19 mouse cellular contexts compared by ENCODE assay signal in genomic region chr15:97723536-97724345, GRCm38 (mm10). TPM values are rescaled to one million over a fixed set of nuclear protein-coding genes. Genes with fewer than 3 reads are reported as not detected.
DNase-seq lines count a peak whose midpoint lies in the region; ATAC-seq and TF ChIP-seq lines count a peak whose summit lies in the region.
"Had no signal": no experiment of that assay in that cellular context is flagged by ENCODE, and none has a peak within 500 bp of the region (broad histone marks: within the 10 kb centered on the region; RNA-seq: fewer than 3 reads in every experiment).

No protein-coding gene starts in this region.

- DNase-seq in heart, postnatal 14 days, result no peak
- peak; percentile 1 for DNase-seq in midbrain, embryonic 11.5 days (ENCODE audit: low spot score, missing footprints)
- DNase-seq in midbrain, embryonic 14.5 days, result no peak
- peak; percentile 60 to 70 for DNase-seq in cerebellum, adult 2 months
- DNase-seq in fibroblast of lung, adult 2 months (ENCODE audit: low read depth), result peak; percentile 41
- no peak for DNase-seq in gastrocnemius, postnatal 4 days (ENCODE audit: low spot score in 2 of 2)
- no peak for DNase-seq in heart, adult 18-20 months
- DNase-seq: adrenal gland, adult 8-10 months; gastrocnemius, postnatal 14 days; kidney, adult 18-20 months; kidney, postnatal 14 days; liver, embryonic 13.5 days had no signal

- intact Hi-C loops in heart, postnatal 14 days (cut with DNase I), result no loop called here

- TF ChIP-seq CTCF in cerebellum, adult 2 months (IDR thresholded peaks at IDR 0.05; ENCODE audit: borderline replicate concordance, insufficient read depth, low read depth, low read length), result 0 out of 2 replicates have a peak, but pooled peaks have one; percentile 0

- peaks cover 8% of the 10 kb centered on the region; the same call in 1 of the 2 replicates for H3K4me1 ChIP-seq in heart, embryonic 11.5 days (ENCODE audit: control insufficient read depth, insufficient read depth, low read length)
- no peaks in the 10 kb centered on the region for H3K4me1 ChIP-seq in midbrain, embryonic 11.5 days (ENCODE audit: control insufficient read depth, insufficient read depth, low read length)
- H3K4me1 ChIP-seq in midbrain, embryonic 14.5 days (ENCODE audit: control insufficient read depth, insufficient read depth, low read length), result no peaks in the 10 kb centered on the region
- H3K4me1 ChIP-seq in cerebellum, adult 2 months (ENCODE audit: control insufficient read depth, insufficient read depth, low read length), result peaks cover 19% of the 10 kb centered on the region
- H3K4me1 ChIP-seq: liver, embryonic 13.5 days; midbrain, embryonic 15.5 days had no signal

- H3K27me3 ChIP-seq in heart, embryonic 11.5 days (ENCODE audit: control insufficient read depth, insufficient read depth, low read length), result no peaks in the 10 kb centered on the region
- H3K27me3 ChIP-seq in midbrain, embryonic 11.5 days (ENCODE audit: control insufficient read depth, insufficient read depth, low read length), result no peaks in the 10 kb centered on the region
- no peaks in the 10 kb centered on the region for H3K27me3 ChIP-seq in midbrain, embryonic 14.5 days (ENCODE audit: control insufficient read depth, insufficient read depth, low read length)
- H3K27me3 ChIP-seq in cerebellum, adult 2 months (ENCODE audit: control insufficient read depth, insufficient read depth, low read length), result no peaks in the 10 kb centered on the region
- H3K27me3 ChIP-seq: limb, embryonic 12.5 days; lung, embryonic 15.5 days; midbrain, embryonic 15.5 days had no signal

- no peak overlapping the region for H3K4me3 ChIP-seq in heart, embryonic 11.5 days (ENCODE audit: low read depth, low read length)
- H3K4me3 ChIP-seq in midbrain, embryonic 11.5 days (ENCODE audit: low read depth, low read length), result no peak overlapping the region
- no peak overlapping the region for H3K4me3 ChIP-seq in midbrain, embryonic 14.5 days (replicated peaks; ENCODE audit: low read depth, low read length)
- H3K4me3 ChIP-seq in cerebellum, adult 2 months (replicated peaks; ENCODE audit: insufficient read depth, low read depth, low read length), result peak overlapping the region; percentile 23
- H3K4me3 ChIP-seq: erythroblast, embryonic 14.5 days; heart, embryonic 10.5 days; limb, embryonic 12.5 days; liver, embryonic 13.5 days; lung, embryonic 15.5 days; midbrain, embryonic 15.5 days had no signal

- no peak for TF ChIP-seq POLR2A in cerebellum, adult 2 months (IDR thresholded peaks at IDR 0.05; ENCODE audit: borderline replicate concordance, insufficient read depth, low read length)

- no peak for ATAC-seq in heart, embryonic 11.5 days (replicated peaks; ENCODE audit: insufficient number of reproducible peaks, low FRiP score, low TSS enrichment)
- no peak for ATAC-seq in midbrain, embryonic 11.5 days (ENCODE audit: low FRiP score)
- ATAC-seq in midbrain, embryonic 14.5 days (ENCODE audit: low FRiP score, low TSS enrichment), result no peak
- ATAC-seq: midbrain, embryonic 15.5 days had no signal

- 0 out of 2 replicates have a peak overlapping the region, but pooled peaks have one; percentile 34 for H3K9ac ChIP-seq in heart, embryonic 11.5 days (ENCODE audit: low read depth, low read length)
- no peak overlapping the region for H3K9ac ChIP-seq in midbrain, embryonic 11.5 days (ENCODE audit: low read length)
- no peak overlapping the region for H3K9ac ChIP-seq in midbrain, embryonic 14.5 days (replicated peaks; ENCODE audit: low read length)
- H3K9ac ChIP-seq: limb, embryonic 12.5 days; liver, embryonic 13.5 days; lung, embryonic 15.5 days; midbrain, embryonic 15.5 days had no signal

- 83% methylated on average over 6 of the region's 6 CpGs for WGBS in heart, embryonic 11.5 days (ENCODE audit: insufficient replicate concordance)
- WGBS in midbrain, embryonic 11.5 days, result 91% methylated on average over 6 of the region's 6 CpGs
- 84% methylated on average over 6 of the region's 6 CpGs for WGBS in midbrain, embryonic 14.5 days
- 5% methylated on average over 6 of the region's 6 CpGs for WGBS in cerebellum, adult 2 months

- no peaks in the 10 kb centered on the region for H3K9me3 ChIP-seq in heart, embryonic 11.5 days (replicated peaks; ENCODE audit: control insufficient read depth, low read length)
- no peaks in the 10 kb centered on the region for H3K9me3 ChIP-seq in midbrain, embryonic 11.5 days (ENCODE audit: control insufficient read depth, low read length)
- H3K9me3 ChIP-seq in midbrain, embryonic 14.5 days (ENCODE audit: control insufficient read depth, low read length), result no peaks in the 10 kb centered on the region
- H3K9me3 ChIP-seq: heart, embryonic 10.5 days; limb, embryonic 12.5 days; liver, embryonic 13.5 days; lung, embryonic 15.5 days; midbrain, embryonic 15.5 days had no signal

- no peaks in the 10 kb centered on the region for H3K36me3 ChIP-seq in heart, embryonic 11.5 days (ENCODE audit: control insufficient read depth, insufficient read depth, low read length)
- H3K36me3 ChIP-seq in midbrain, embryonic 11.5 days (ENCODE audit: control insufficient read depth, insufficient read depth, low read length), result no peaks in the 10 kb centered on the region
- no peaks in the 10 kb centered on the region for H3K36me3 ChIP-seq in midbrain, embryonic 14.5 days (ENCODE audit: control insufficient read depth, insufficient read depth, low read length)
- H3K36me3 ChIP-seq: heart, embryonic 10.5 days; limb, embryonic 12.5 days; liver, embryonic 13.5 days; lung, embryonic 15.5 days; midbrain, embryonic 15.5 days had no signal

- H3K4me2 ChIP-seq in heart, embryonic 11.5 days, result no peak overlapping the region
- H3K4me2 ChIP-seq in midbrain, embryonic 11.5 days, result no peak overlapping the region
- H3K4me2 ChIP-seq in midbrain, embryonic 14.5 days (ENCODE audit: low read length), result no peak overlapping the region
- H3K4me2 ChIP-seq: limb, embryonic 12.5 days; liver, embryonic 13.5 days; lung, embryonic 15.5 days; midbrain, embryonic 15.5 days had no signal

- H3K27ac ChIP-seq in heart, embryonic 11.5 days (ENCODE audit: low read depth, low read length), result no peak overlapping the region
- H3K27ac ChIP-seq in midbrain, embryonic 11.5 days (ENCODE audit: low read depth, low read length), result no peak overlapping the region
- no peak overlapping the region for H3K27ac ChIP-seq in midbrain, embryonic 14.5 days (replicated peaks; ENCODE audit: low read depth, low read length)
- no peak overlapping the region for H3K27ac ChIP-seq in cerebellum, adult 2 months (ENCODE audit: insufficient read depth, low read length)
- H3K27ac ChIP-seq: heart, embryonic 10.5 days; limb, embryonic 12.5 days; liver, embryonic 13.5 days; lung, embryonic 15.5 days; midbrain, embryonic 15.5 days had no signal

RNA-seq across cellular contexts. Expression of gene Endou, which starts 7.4 kb away (rescaled TPM):
- polyA plus RNA-seq in heart, embryonic 11.5 days (2014; fragmentation: Nextera tagmentation; extraction: Ambion mirVana), result 0.20 TPM in 1 of 2 replicates, not detected in the other
- total RNA-seq in heart, postnatal 14 days (2021), result 1 to 10 TPM; 1.8 to 4.9 TPM
- 0.18 and 0.32 TPM in 2 replicates for polyA plus RNA-seq in midbrain, embryonic 11.5 days (2014; fragmentation: Nextera tagmentation; extraction: Ambion mirVana)
- 0.14 TPM in 1 of 2 replicates, not detected in the other for polyA plus RNA-seq in midbrain, embryonic 14.5 days (2014; fragmentation: Nextera tagmentation; extraction: Ambion mirVana)
- 1.7 and 1.8 TPM in 2 replicates for polyA plus RNA-seq in cerebellum, adult 2 months (2012; rRNA removed)
- under 1 TPM; 0.74 to 0.86 TPM for total RNA-seq in gastrocnemius, postnatal 4 days (2021)
- 1 to 10 TPM; 1.3 to 1.8 TPM for total RNA-seq in heart, adult 18-20 months (2021)
- polyA plus RNA-seq: embryonic facial prominence, embryonic 11.5 days; erythroblast, embryonic 14.5 days; liver, embryonic 13.5 days had no signal

RNA-seq across cellular contexts. Expression of gene Rpap3, which starts 18.1 kb away (rescaled TPM):
- 30.4 and 30.5 TPM in 2 replicates for polyA plus RNA-seq in heart, embryonic 11.5 days (2014; fragmentation: Nextera tagmentation; extraction: Ambion mirVana)
- total RNA-seq in heart, postnatal 14 days (2021), result 10 to 100 TPM; 11.5 to 12.4 TPM
- polyA plus RNA-seq in midbrain, embryonic 11.5 days (2014; fragmentation: Nextera tagmentation; extraction: Ambion mirVana), result 56.4 and 57.4 TPM in 2 replicates
- 45.5 and 50.3 TPM in 2 replicates for polyA plus RNA-seq in midbrain, embryonic 14.5 days (2014; fragmentation: Nextera tagmentation; extraction: Ambion mirVana)
- polyA plus RNA-seq in cerebellum, adult 2 months (2012; rRNA removed), result 25.3 and 26.0 TPM in 2 replicates
- total RNA-seq in gastrocnemius, postnatal 4 days (2021), result 10 to 100 TPM; 15.2 to 15.7 TPM
- 10 to 100 TPM; 14.5 to 15.7 TPM for total RNA-seq in heart, adult 18-20 months (2021)

RNA-seq across cellular contexts. Expression of gene Rapgef3, which starts 44.0 kb away (rescaled TPM):
- polyA plus RNA-seq in heart, embryonic 11.5 days (2014; fragmentation: Nextera tagmentation; extraction: Ambion mirVana), result 8.3 and 8.5 TPM in 2 replicates
- total RNA-seq in heart, postnatal 14 days (2021), result 10 to 100 TPM; 32.7 to 34.3 TPM
- polyA plus RNA-seq in midbrain, embryonic 11.5 days (2014; fragmentation: Nextera tagmentation; extraction: Ambion mirVana), result 3.0 and 3.2 TPM in 2 replicates
- polyA plus RNA-seq in midbrain, embryonic 14.5 days (2014; fragmentation: Nextera tagmentation; extraction: Ambion mirVana), result 7.2 and 8.8 TPM in 2 replicates
- 35.0 and 36.5 TPM in 2 replicates for polyA plus RNA-seq in cerebellum, adult 2 months (2012; rRNA removed)
- total RNA-seq in gastrocnemius, postnatal 4 days (2021), result 10 to 100 TPM in 1 of 2 experiments, 1 to 10 TPM in 1; 9.4 to 11.0 TPM
- 10 to 100 TPM; 21.8 to 23.3 TPM for total RNA-seq in heart, adult 18-20 months (2021)
- polyA plus RNA-seq: erythroblast, embryonic 14.5 days had no signal

RNA-seq across cellular contexts. Expression of gene Slc48a1, which starts 54.6 kb away (rescaled TPM):
- 45.1 and 51.1 TPM in 2 replicates for polyA plus RNA-seq in heart, embryonic 11.5 days (2014; fragmentation: Nextera tagmentation; extraction: Ambion mirVana)
- total RNA-seq in heart, postnatal 14 days (2021), result 10 to 100 TPM; 78.3 to 78.9 TPM
- 32.6 and 33.6 TPM in 2 replicates for polyA plus RNA-seq in midbrain, embryonic 11.5 days (2014; fragmentation: Nextera tagmentation; extraction: Ambion mirVana)
- polyA plus RNA-seq in midbrain, embryonic 14.5 days (2014; fragmentation: Nextera tagmentation; extraction: Ambion mirVana), result 72.9 and 100 TPM in 2 replicates
- 129 and 133 TPM in 2 replicates for polyA plus RNA-seq in cerebellum, adult 2 months (2012; rRNA removed)
- total RNA-seq in gastrocnemius, postnatal 4 days (2021), result 10 to 100 TPM; 32.6 to 35.4 TPM
- total RNA-seq in heart, adult 18-20 months (2021), result 10 to 100 TPM; 57.9 to 69.7 TPM

Comparison
In these comparisons a context has a peak if more than half of its experiments do, and no peak if none do; other contexts are left out.
1. DNase-seq: peak in midbrain, embryonic 11.5 days (single experiment), cerebellum, adult 2 months (2 of 2) and fibroblast of lung, adult 2 months (single experiment); none in heart, postnatal 14 days (0 of 2), midbrain, embryonic 14.5 days (single experiment), gastrocnemius, postnatal 4 days (0 of 2) and heart, adult 18-20 months (0 of 2).